Mouse (Mus musculus): ENCODE data around the gene Hectd4. TPM values are rescaled to one million over a fixed set of nuclear protein-coding genes. Genes with fewer than 3 reads are reported as not detected.

Hectd4 gene
- polyA plus RNA-seq, 1 experiment from 2014 or later = 7.3 TPM

DNA sequence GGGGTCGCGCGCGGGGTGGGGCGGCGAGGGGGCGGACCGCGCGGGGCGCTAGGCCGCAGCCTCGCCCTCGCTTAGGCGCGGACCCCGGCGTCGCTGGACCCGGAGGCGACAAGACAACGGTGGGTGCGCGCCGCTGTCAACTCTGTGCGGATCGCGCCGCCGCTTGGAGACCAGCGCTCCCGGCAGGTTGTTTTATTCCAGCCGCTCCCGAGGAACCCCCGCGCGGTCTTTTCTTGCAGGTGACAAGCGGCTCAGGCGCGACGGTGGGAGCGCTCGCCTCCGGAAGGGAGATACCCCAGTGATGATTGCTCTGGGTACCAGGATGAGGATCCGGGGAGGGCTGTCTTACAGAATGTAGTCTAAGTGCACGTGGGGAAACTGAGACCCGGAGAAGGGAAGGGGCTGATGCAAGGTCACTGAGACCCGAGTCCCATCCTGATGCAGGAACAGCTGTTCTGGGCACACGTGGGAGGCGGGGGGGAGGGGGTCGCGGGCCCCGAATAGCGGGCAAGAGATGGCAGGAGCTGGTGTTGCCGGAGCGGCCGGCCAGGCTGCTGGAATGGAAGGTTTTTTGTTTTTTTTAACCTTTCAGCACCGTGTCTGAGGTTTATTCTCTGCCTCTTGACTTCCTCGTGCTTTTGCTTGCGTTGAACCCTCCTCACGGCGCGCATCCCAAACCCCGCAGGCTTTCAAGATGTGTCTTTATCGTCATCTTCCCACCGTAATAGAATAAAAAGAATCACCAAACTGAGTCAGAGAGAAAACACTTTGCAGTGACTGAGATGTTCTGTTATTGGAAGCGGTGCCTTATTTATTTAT is 178.3 kb downstream of the Hectd4 start:
- H3K4me1 ChIP-seq (ENCODE audit: control insufficient read depth, insufficient read depth, low read length) = peaks cover 18% of the 10 kb centered on the region
- no peaks in the 10 kb centered on the region for H3K9me3 ChIP-seq (replicated peaks; ENCODE audit: control insufficient read depth, low read length)
- no peaks in the 10 kb centered on the region; the same call in 1 of the 2 replicates for H3K36me3 ChIP-seq (ENCODE audit: control insufficient read depth, insufficient read depth, low read length)
- H3K9ac ChIP-seq (ENCODE audit: low read depth, low read length) = peak overlapping the region; percentile 90
- peak overlapping the region; percentile 97 for H3K4me3 ChIP-seq (ENCODE audit: low read depth, low read length)
- peak overlapping the region; percentile 57; the same call in 1 of the 2 replicates for H3K27ac ChIP-seq (ENCODE audit: low read depth, low read length)
- H3K4me2 ChIP-seq = peak overlapping the region; percentile 95
- WGBS (ENCODE audit: insufficient replicate concordance) = under 1% methylated on average over 67 of the region's 67 CpGs
- no peaks in the 10 kb centered on the region for H3K27me3 ChIP-seq (ENCODE audit: control insufficient read depth, insufficient read depth, low read length)
- ATAC-seq (replicated peaks; ENCODE audit: insufficient number of reproducible peaks, low FRiP score, low TSS enrichment) = peak; percentile 62

DNA sequence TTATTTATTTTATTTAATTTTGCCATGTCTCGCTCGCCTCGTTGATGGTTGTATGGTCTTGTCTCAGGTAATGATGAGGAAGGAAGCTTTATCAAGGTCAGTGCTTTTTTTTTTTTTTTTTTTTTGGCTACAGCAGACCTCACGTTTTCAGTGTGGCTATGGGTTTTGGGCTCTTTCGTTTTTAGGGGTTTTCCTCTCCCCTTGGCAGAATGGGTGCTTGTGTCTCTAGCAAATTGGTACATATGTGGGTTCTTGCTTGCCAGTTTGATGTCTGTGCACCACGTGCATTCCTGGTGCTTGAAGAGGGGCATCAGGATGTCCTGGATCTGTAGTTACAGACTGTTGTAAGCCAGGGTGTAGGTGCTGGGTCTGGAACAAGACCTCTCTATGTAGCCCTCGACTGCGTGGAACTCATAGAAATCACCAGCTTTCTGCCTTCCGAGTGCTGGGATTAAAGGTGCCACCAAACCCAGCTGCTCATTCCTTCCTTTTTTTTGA is 179.0 kb downstream of the Hectd4 start:
- H3K9ac ChIP-seq (ENCODE audit: low read depth, low read length) = peak overlapping the region; percentile 90
- peaks cover 20% of the 10 kb centered on the region for H3K4me1 ChIP-seq (ENCODE audit: control insufficient read depth, insufficient read depth, low read length)
- H3K4me2 ChIP-seq = peak overlapping the region; percentile 95
- H3K27ac ChIP-seq (ENCODE audit: low read depth, low read length) = no peak overlapping the region
- no peaks in the 10 kb centered on the region for H3K27me3 ChIP-seq (ENCODE audit: control insufficient read depth, insufficient read depth, low read length)
- H3K4me3 ChIP-seq (ENCODE audit: low read depth, low read length) = peak overlapping the region; percentile 97
- 42% methylated on average over 9 of the region's 9 CpGs for WGBS (ENCODE audit: insufficient replicate concordance)
- ATAC-seq (replicated peaks; ENCODE audit: insufficient number of reproducible peaks, low FRiP score, low TSS enrichment) = no peak
- no peaks in the 10 kb centered on the region for H3K9me3 ChIP-seq (replicated peaks; ENCODE audit: control insufficient read depth, low read length)
- H3K36me3 ChIP-seq (ENCODE audit: control insufficient read depth, insufficient read depth, low read length) = no peaks in the 10 kb centered on the region; the same call in 1 of the 2 replicates

DNA sequence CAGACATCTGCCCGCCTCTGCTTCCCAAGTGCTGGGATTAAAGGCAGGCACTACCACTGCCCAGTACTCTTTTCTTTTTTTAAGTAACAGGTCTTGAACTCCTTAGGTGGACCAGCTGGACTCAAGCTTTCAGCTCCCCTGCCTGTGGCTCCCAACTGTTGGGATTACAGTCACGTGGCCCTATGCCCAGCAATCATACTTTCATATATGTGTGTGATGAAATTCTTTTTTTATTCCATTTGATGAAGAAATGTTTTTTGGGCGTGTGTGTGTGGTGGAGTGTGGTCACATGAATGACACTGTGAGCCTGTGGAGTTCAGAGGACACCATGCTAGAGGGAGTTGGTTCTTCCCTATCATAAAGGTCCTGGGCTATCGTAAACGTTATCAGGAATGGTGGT is 179.5 kb downstream of the Hectd4 start:
- Histone ChIP-seq H3K9me3 (replicated peaks; ENCODE audit: control insufficient read depth, low read length) (no peaks in the 10 kb centered on the region), H3K36me3 (ENCODE audit: control insufficient read depth, insufficient read depth, low read length) (no peaks in the 10 kb centered on the region; the same call in 1 of the 2 replicates), H3K4me3 (ENCODE audit: low read depth, low read length) (no peak overlapping the region), H3K27ac (ENCODE audit: low read depth, low read length) (no peak overlapping the region), H3K4me1 (ENCODE audit: control insufficient read depth, insufficient read depth, low read length) (peaks cover 20% of the 10 kb centered on the region), H3K9ac (ENCODE audit: low read depth, low read length) (no peak overlapping the region), H3K4me2 (peak overlapping the region; percentile 95), H3K27me3 (ENCODE audit: control insufficient read depth, insufficient read depth, low read length) (no peaks in the 10 kb centered on the region)
- 78% methylated on average over 5 of the region's 5 CpGs for WGBS (ENCODE audit: insufficient replicate concordance)
- ATAC-seq (replicated peaks; ENCODE audit: insufficient number of reproducible peaks, low FRiP score, low TSS enrichment) = no peak

DNA sequence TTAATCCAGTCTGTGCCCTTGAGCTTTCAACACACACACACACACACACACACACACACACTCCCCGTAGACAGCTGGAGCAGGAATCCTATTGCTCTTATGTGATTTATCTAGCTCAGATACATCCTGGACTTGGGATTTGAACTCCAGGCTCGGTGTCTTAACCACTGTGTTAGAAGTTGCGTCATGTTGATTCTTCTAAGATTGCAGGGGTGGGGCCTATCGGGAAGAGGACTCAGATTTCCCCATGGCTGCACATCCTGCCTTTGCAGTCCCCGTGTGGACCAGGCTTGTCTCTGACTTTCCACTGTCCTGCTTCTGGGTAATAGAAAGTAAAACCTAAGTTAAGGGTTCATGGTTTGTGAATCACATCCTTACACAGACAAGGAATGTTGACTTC is 180.0 kb downstream of the Hectd4 start:
- H3K27me3 ChIP-seq (ENCODE audit: control insufficient read depth, insufficient read depth, low read length) = no peaks in the 10 kb centered on the region
- WGBS (ENCODE audit: insufficient replicate concordance) = 62% methylated on average over 5 of the region's 5 CpGs
- no peak overlapping the region for H3K4me2 ChIP-seq
- no peak for ATAC-seq (replicated peaks; ENCODE audit: insufficient number of reproducible peaks, low FRiP score, low TSS enrichment)
- H3K4me3 ChIP-seq (ENCODE audit: low read depth, low read length) = no peak overlapping the region
- no peak overlapping the region for H3K27ac ChIP-seq (ENCODE audit: low read depth, low read length)
- no peaks in the 10 kb centered on the region for H3K9me3 ChIP-seq (replicated peaks; ENCODE audit: control insufficient read depth, low read length)
- H3K4me1 ChIP-seq (ENCODE audit: control insufficient read depth, insufficient read depth, low read length) = peaks cover 20% of the 10 kb centered on the region
- no peaks in the 10 kb centered on the region; the same call in 1 of the 2 replicates for H3K36me3 ChIP-seq (ENCODE audit: control insufficient read depth, insufficient read depth, low read length)
- H3K9ac ChIP-seq (ENCODE audit: low read depth, low read length) = no peak overlapping the region

DNA sequence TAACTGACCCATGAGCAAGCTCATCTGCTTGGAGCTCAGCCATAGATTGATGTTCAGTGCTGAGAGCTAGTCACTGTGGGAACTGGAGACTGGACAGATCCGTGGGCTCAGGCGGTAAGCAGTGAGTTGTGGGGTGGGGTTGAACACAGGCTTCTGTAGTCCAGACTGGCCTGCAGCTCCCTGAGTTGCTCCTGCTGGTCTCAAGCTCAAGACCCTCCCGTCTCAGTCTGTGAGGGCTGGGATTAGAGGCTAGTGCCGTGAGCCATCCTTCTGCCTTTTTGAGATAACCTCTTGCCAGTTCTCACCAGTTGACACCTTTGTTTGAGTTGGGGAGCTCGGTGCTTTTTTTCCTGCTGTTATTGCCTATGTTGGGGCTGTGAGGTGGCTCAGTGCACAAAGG is 180.8 kb downstream of the Hectd4 start:
- no peak overlapping the region for H3K4me2 ChIP-seq
- no peak overlapping the region for H3K4me3 ChIP-seq (ENCODE audit: low read depth, low read length)
- H3K27ac ChIP-seq (ENCODE audit: low read depth, low read length) = no peak overlapping the region
- H3K9me3 ChIP-seq (replicated peaks; ENCODE audit: control insufficient read depth, low read length) = no peaks in the 10 kb centered on the region
- ATAC-seq (replicated peaks; ENCODE audit: insufficient number of reproducible peaks, low FRiP score, low TSS enrichment) = no peak
- no peak overlapping the region for H3K9ac ChIP-seq (ENCODE audit: low read depth, low read length)
- H3K36me3 ChIP-seq (ENCODE audit: control insufficient read depth, insufficient read depth, low read length) = no peaks in the 10 kb centered on the region; the same call in 1 of the 2 replicates
- 68% methylated on average over 5 of the region's 5 CpGs for WGBS (ENCODE audit: insufficient replicate concordance)
- H3K4me1 ChIP-seq (ENCODE audit: control insufficient read depth, insufficient read depth, low read length) = peaks cover 20% of the 10 kb centered on the region
- no peaks in the 10 kb centered on the region for H3K27me3 ChIP-seq (ENCODE audit: control insufficient read depth, insufficient read depth, low read length)

DNA sequence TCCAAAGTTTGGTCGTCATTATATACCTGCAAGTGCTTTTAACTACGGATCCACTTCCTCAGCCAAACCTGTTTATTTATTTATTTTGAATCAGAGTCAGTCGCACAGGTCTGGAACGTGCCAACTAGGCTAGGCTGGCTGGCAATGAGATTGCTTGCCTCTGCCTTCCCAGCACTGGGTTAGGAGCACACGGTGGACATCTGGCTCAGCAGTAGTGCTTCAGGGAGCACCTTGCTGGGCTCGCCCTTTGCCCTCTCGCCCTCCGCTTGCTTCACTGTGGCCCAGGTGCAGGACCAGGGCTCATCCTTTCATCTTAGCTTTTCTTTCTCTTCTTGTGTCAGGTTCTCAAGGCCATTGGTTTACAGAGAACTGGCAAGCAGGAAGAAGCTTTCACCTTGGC is 187.8 kb downstream of the Hectd4 start:
- Histone ChIP-seq H3K4me2 (no peak overlapping the region), H3K27ac (ENCODE audit: low read depth, low read length) (no peak overlapping the region), H3K4me3 (ENCODE audit: low read depth, low read length) (no peak overlapping the region), H3K4me1 (ENCODE audit: control insufficient read depth, insufficient read depth, low read length) (0 out of 2 replicates have a peak, but pooled peaks cover 3% of the 10 kb centered on the region), H3K36me3 (ENCODE audit: control insufficient read depth, insufficient read depth, low read length) (peaks cover 12% of the 10 kb centered on the region; the same call in 1 of the 2 replicates), H3K9me3 (replicated peaks; ENCODE audit: control insufficient read depth, low read length) (no peaks in the 10 kb centered on the region), H3K27me3 (ENCODE audit: control insufficient read depth, insufficient read depth, low read length) (no peaks in the 10 kb centered on the region), H3K9ac (ENCODE audit: low read depth, low read length) (no peak overlapping the region)
- no peak for ATAC-seq (replicated peaks; ENCODE audit: insufficient number of reproducible peaks, low FRiP score, low TSS enrichment)
- WGBS (ENCODE audit: insufficient replicate concordance) = 90% methylated on average over 8 of the region's 8 CpGs

DNA sequence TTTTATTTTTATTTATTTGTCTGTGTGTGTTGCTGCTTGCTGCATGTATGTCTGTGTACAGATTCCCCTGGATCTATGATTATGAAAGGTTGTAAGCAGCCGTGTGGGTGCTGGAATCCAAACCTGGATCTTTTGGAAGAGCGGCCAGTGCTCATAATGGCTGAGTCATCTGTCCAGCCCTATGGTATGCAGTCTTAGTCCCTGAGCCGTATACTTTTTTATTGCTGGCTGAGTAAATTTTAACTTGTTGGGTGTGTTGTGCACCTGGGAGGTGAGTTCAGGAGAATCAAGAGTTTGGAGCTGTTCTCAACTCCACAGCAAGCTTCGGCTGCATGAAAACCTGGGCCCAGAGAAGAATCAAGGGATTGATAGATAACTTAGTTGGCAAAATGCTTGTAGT is 191.0 kb downstream of the Hectd4 start:
- no peaks in the 10 kb centered on the region for H3K9me3 ChIP-seq (replicated peaks; ENCODE audit: control insufficient read depth, low read length)
- no peak for ATAC-seq (replicated peaks; ENCODE audit: insufficient number of reproducible peaks, low FRiP score, low TSS enrichment)
- no peak overlapping the region for H3K9ac ChIP-seq (ENCODE audit: low read depth, low read length)
- no peak overlapping the region for H3K4me3 ChIP-seq (ENCODE audit: low read depth, low read length)
- H3K36me3 ChIP-seq (ENCODE audit: control insufficient read depth, insufficient read depth, low read length) = peaks cover 30% of the 10 kb centered on the region
- WGBS (ENCODE audit: insufficient replicate concordance) = 94% methylated on average over 4 of the region's 4 CpGs
- no peak overlapping the region for H3K27ac ChIP-seq (ENCODE audit: low read depth, low read length)
- no peaks in the 10 kb centered on the region for H3K27me3 ChIP-seq (ENCODE audit: control insufficient read depth, insufficient read depth, low read length)
- no peaks in the 10 kb centered on the region for H3K4me1 ChIP-seq (ENCODE audit: control insufficient read depth, insufficient read depth, low read length)
- H3K4me2 ChIP-seq = no peak overlapping the region
